Mouse (Mus musculus) stomach, embryonic 14.5 days (tissue): ENCODE measurements at regions not wholly inside any gene's neighbourhood (a gene's known extent, or its start where the extent isn't known, plus 50 kb on each side); places are given as distances from the start of the nearest gene placed in this dataset.

ENCODE experiments used
- ATAC-seq: fragments of 200-750 bp; cut with Nextera tagmentation; 2 replicates; pipeline ENCODE4 v1.8.0; 2017; ENCODE audit warnings: low read depth, moderate TSS enrichment; ENCODE audit not compliant: insufficient number of reproducible peaks, insufficient read depth, low FRiP score
- H3K27ac ChIP-seq: fragments of 300-500 bp; sonication (generic); 2 replicates; pipeline ENCODE4 v1.5.1; 2014; ENCODE audit warnings: mild to moderate bottlenecking, low read length, moderate library complexity, mixed read lengths
- H3K27me3 ChIP-seq: fragments of 300-500 bp; sonication (generic); 2 replicates; pipeline ENCODE4 v1.6.1; 2014; ENCODE audit warnings: low read length, control low read depth, mixed read lengths; ENCODE audit not compliant: control insufficient read depth, insufficient read depth
- H3K36me3 ChIP-seq: fragments of 300-500 bp; sonication (generic); 2 replicates; pipeline ENCODE4 v1.6.1; 2014; ENCODE audit warnings: mild to moderate bottlenecking, control low read depth, low read length, moderate library complexity, mixed read lengths; ENCODE audit not compliant: control insufficient read depth, insufficient read depth
- H3K4me1 ChIP-seq: fragments of 300-500 bp; sonication (generic); 2 replicates; pipeline ENCODE4 v1.6.1; 2014; ENCODE audit warnings: low read length, control low read depth, mixed read lengths; ENCODE audit not compliant: control insufficient read depth, insufficient read depth
- H3K4me2 ChIP-seq: fragments of 300-500 bp; sonication (generic); replicated peaks from 2 replicates; pipeline ENCODE4 v1.6.1; 2014; ENCODE audit warnings: low read depth, low read length, control low read depth
- H3K4me3 ChIP-seq: fragments of 300-500 bp; sonication (generic); 2 replicates; pipeline ENCODE4 v1.5.1; 2014; ENCODE audit warnings: low read depth, low read length, control low read depth
- H3K9ac ChIP-seq: fragments of 300-500 bp; sonication (generic); replicated peaks from 2 replicates; pipeline ENCODE4 v1.6.1; 2014; ENCODE audit warnings: low read depth, mild to moderate bottlenecking, control low read depth, low read length, moderate library complexity, mixed read lengths
- H3K9me3 ChIP-seq: fragments of 300-500 bp; sonication (generic); 2 replicates; pipeline ENCODE4 v1.6.1; 2016; ENCODE audit warnings: low read depth, low read length, control low read depth; ENCODE audit not compliant: control insufficient read depth
- WGBS: fragments of 180-500 bp; shearing (Covaris S2); extraction: QIAGEN DNeasy Blood & Tissue Kit; methylation state at CpG from one replicate; pipeline ENCODE4 v1.1.7; 2014; 5-methylcytosine and 5-hydroxymethylcytosine counted together

- no peaks in the 10 kb centered on the region for H3K27me3 ChIP-seq
- no peaks in the 10 kb centered on the region for H3K36me3 ChIP-seq
- no peak overlapping the region for H3K9ac ChIP-seq
- no peaks in the 10 kb centered on the region for H3K4me1 ChIP-seq
- no peak overlapping the region for H3K27ac ChIP-seq
- ATAC-seq, result no peak
- no peak overlapping the region for H3K4me3 ChIP-seq
- H3K4me2 ChIP-seq, result no peak overlapping the region
- no peaks in the 10 kb centered on the region for H3K9me3 ChIP-seq
These were observed 68.1 kb downstream of the Cenpw start for GRCm38 (mm10) chr10:30132243-30132642.

- no peaks in the 10 kb centered on the region for H3K36me3 ChIP-seq
- no peak overlapping the region for H3K4me3 ChIP-seq
- H3K9me3 ChIP-seq, result no peaks in the 10 kb centered on the region
- WGBS, result 81% methylated on average over 3 of the region's 3 CpGs
- no peak overlapping the region for H3K4me2 ChIP-seq
- H3K27ac ChIP-seq, result no peak overlapping the region
- H3K9ac ChIP-seq, result no peak overlapping the region
- no peaks in the 10 kb centered on the region for H3K4me1 ChIP-seq
- H3K27me3 ChIP-seq, result no peaks in the 10 kb centered on the region
- ATAC-seq, result no peak
These were observed 90.0 kb downstream of the Cenpw start for GRCm38 (mm10) chr10:30110341-30110740.

- Histone ChIP-seq H3K9me3 (no peaks in the 10 kb centered on the region), H3K9ac (no peak overlapping the region), H3K36me3 (no peaks in the 10 kb centered on the region), H3K27ac (no peak overlapping the region), H3K4me3 (no peak overlapping the region), H3K27me3 (no peaks in the 10 kb centered on the region), H3K4me2 (no peak overlapping the region), H3K4me1 (no peaks in the 10 kb centered on the region)
- ATAC-seq, result no peak
These were observed 97.9 kb downstream of the Cenpw start for GRCm38 (mm10) chr10:30102443-30102842.

- Histone ChIP-seq H3K27me3 (no peaks in the 10 kb centered on the region), H3K4me3 (no peak overlapping the region), H3K4me1 (no peaks in the 10 kb centered on the region), H3K9me3 (no peaks in the 10 kb centered on the region), H3K9ac (no peak overlapping the region), H3K4me2 (no peak overlapping the region), H3K36me3 (no peaks in the 10 kb centered on the region), H3K27ac (no peak overlapping the region)
- no peak for ATAC-seq
These were observed 105.8 kb downstream of the Cenpw start for GRCm38 (mm10) chr10:30094603-30095002.

GRCm38 (mm10) chr10:30091549-30091948 lies 108.8 kb downstream of the Cenpw start:
- no peak overlapping the region for H3K27ac ChIP-seq
- H3K4me3 ChIP-seq, result no peak overlapping the region
- no peak overlapping the region for H3K9ac ChIP-seq
- no peak overlapping the region for H3K4me2 ChIP-seq
- ATAC-seq, result no peak
- 0% methylated on average over 1 of the region's 1 CpGs for WGBS
- no peaks in the 10 kb centered on the region for H3K4me1 ChIP-seq
- no peaks in the 10 kb centered on the region for H3K36me3 ChIP-seq
- no peaks in the 10 kb centered on the region for H3K27me3 ChIP-seq
- no peaks in the 10 kb centered on the region for H3K9me3 ChIP-seq

GRCm38 (mm10) chr10:30089406-30089805 lies 111.0 kb downstream of the Cenpw start:
- H3K4me2 ChIP-seq, result no peak overlapping the region
- H3K9me3 ChIP-seq, result no peaks in the 10 kb centered on the region
- no peaks in the 10 kb centered on the region for H3K27me3 ChIP-seq
- no peaks in the 10 kb centered on the region for H3K36me3 ChIP-seq
- no peak overlapping the region for H3K9ac ChIP-seq
- ATAC-seq, result no peak
- H3K4me1 ChIP-seq, result no peaks in the 10 kb centered on the region
- H3K27ac ChIP-seq, result no peak overlapping the region
- WGBS, result 51% methylated on average over 7 of the region's 7 CpGs
- H3K4me3 ChIP-seq, result no peak overlapping the region

- 90% methylated on average over 5 of the region's 5 CpGs for WGBS
These were observed 115.3 kb downstream of the Cenpw start for GRCm38 (mm10) chr10:30085059-30085458.

GRCm38 (mm10) chr10:30066692-30067091 lies 133.7 kb downstream of the Cenpw start:
- Histone ChIP-seq H3K27me3 (no peaks in the 10 kb centered on the region), H3K9ac (no peak overlapping the region), H3K4me1 (no peaks in the 10 kb centered on the region), H3K4me2 (no peak overlapping the region), H3K36me3 (no peaks in the 10 kb centered on the region), H3K27ac (no peak overlapping the region), H3K4me3 (no peak overlapping the region), H3K9me3 (no peaks in the 10 kb centered on the region)
- 51% methylated on average over 2 of the region's 2 CpGs for WGBS
- no peak for ATAC-seq

More at GRCm38 (mm10) chr10:30085059-30085458, 115.3 kb downstream of the Cenpw start:
- H3K4me3 ChIP-seq, result no peak overlapping the region
- H3K27me3 ChIP-seq, result no peaks in the 10 kb centered on the region
- no peak overlapping the region for H3K27ac ChIP-seq
- no peak overlapping the region for H3K4me2 ChIP-seq
- no peaks in the 10 kb centered on the region for H3K9me3 ChIP-seq
- H3K36me3 ChIP-seq, result no peaks in the 10 kb centered on the region
- no peaks in the 10 kb centered on the region for H3K4me1 ChIP-seq
- no peak overlapping the region for H3K9ac ChIP-seq
- ATAC-seq, result no peak

- H3K36me3 ChIP-seq, result no peaks in the 10 kb centered on the region
- H3K9me3 ChIP-seq, result no peaks in the 10 kb centered on the region
- no peak for ATAC-seq
- no peak overlapping the region for H3K27ac ChIP-seq
- H3K4me3 ChIP-seq, result no peak overlapping the region
- no peak overlapping the region for H3K9ac ChIP-seq
- no peaks in the 10 kb centered on the region for H3K4me1 ChIP-seq
- no peaks in the 10 kb centered on the region for H3K27me3 ChIP-seq
- no peak overlapping the region for H3K4me2 ChIP-seq
- 62% methylated on average over 4 of the region's 4 CpGs for WGBS
These were observed 169.7 kb downstream of the Cenpw start for GRCm38 (mm10) chr10:30030621-30031020.
